Mouse (Mus musculus): Measurements from ENCODE around the gene Stard8. TPM values are rescaled to one million over a fixed set of nuclear protein-coding genes. Genes with fewer than 3 reads are reported as not detected.
"Not testable (repeated sequence)": the region's sequence is repeated elsewhere in the genome, so short reads cannot be mapped to it uniquely, and the experiment has no call there.

Stard8 gene
- polyA plus RNA-seq, 1 experiment from 2014 or later = 3.2 TPM

- Histone ChIP-seq H3K4me1 (replicated peaks) (no peaks in the 10 kb centered on the region), H3K9ac (no peak overlapping the region), H3K27me3 (no peaks in the 10 kb centered on the region), H3K4me3 (replicated peaks) (no peak overlapping the region), H3K4me2 (no peak overlapping the region), H3K36me3 (no peaks in the 10 kb centered on the region), H3K27ac (no peak overlapping the region), H3K9me3 (replicated peaks) (no peaks in the 10 kb centered on the region)
- ATAC-seq (ENCODE audit: low read depth) (no peak), DNase-seq (no peak)
- 73% methylated on average over 8 of the region's 9 CpGs for WGBS (ENCODE audit: insufficient replicate concordance)
Measured at GRCm38 (mm10) chrX:99067671-99068151, 64.7 kb downstream of the Stard8 start.

- no peak overlapping the region for H3K9ac ChIP-seq
- 72% methylated on average over 7 of the region's 7 CpGs for WGBS (ENCODE audit: insufficient replicate concordance)
- H3K4me3 ChIP-seq (replicated peaks) = no peak overlapping the region
- no peak for ATAC-seq (ENCODE audit: low read depth)
- H3K27ac ChIP-seq = no peak overlapping the region
- no peaks in the 10 kb centered on the region for H3K4me1 ChIP-seq (replicated peaks)
- H3K27me3 ChIP-seq = no peaks in the 10 kb centered on the region
- no peaks in the 10 kb centered on the region for H3K36me3 ChIP-seq
- no peak overlapping the region for H3K4me2 ChIP-seq
- no peaks in the 10 kb centered on the region for H3K9me3 ChIP-seq (replicated peaks)
- DNase-seq = no peak
Measured at GRCm38 (mm10) chrX:99071188-99071587, 68.1 kb downstream of the Stard8 start.

GRCm38 (mm10) chrX:99072596-99072995 lies 69.5 kb downstream of the Stard8 start:
- H3K9me3 ChIP-seq (replicated peaks) = no peaks in the 10 kb centered on the region
- H3K36me3 ChIP-seq = no peaks in the 10 kb centered on the region
- no peak overlapping the region for H3K9ac ChIP-seq
- H3K27me3 ChIP-seq = no peaks in the 10 kb centered on the region
- H3K4me3 ChIP-seq (replicated peaks) = no peak overlapping the region
- WGBS (ENCODE audit: insufficient replicate concordance) = 85% methylated on average over 13 of the region's 13 CpGs
- no peak overlapping the region for H3K27ac ChIP-seq
- DNase-seq (no peak), ATAC-seq (ENCODE audit: low read depth) (no peak)
- no peaks in the 10 kb centered on the region for H3K4me1 ChIP-seq (replicated peaks)
- H3K4me2 ChIP-seq = no peak overlapping the region

GRCm38 (mm10) chrX:99075111-99075510 lies 72.1 kb downstream of the Stard8 start:
- no peak overlapping the region for H3K4me3 ChIP-seq (replicated peaks)
- no peak overlapping the region for H3K4me2 ChIP-seq
- ATAC-seq (ENCODE audit: low read depth) (no peak), DNase-seq (no peak)
- H3K27me3 ChIP-seq = no peaks in the 10 kb centered on the region
- no peaks in the 10 kb centered on the region for H3K4me1 ChIP-seq (replicated peaks)
- H3K27ac ChIP-seq = no peak overlapping the region
- H3K36me3 ChIP-seq = no peaks in the 10 kb centered on the region
- H3K9ac ChIP-seq = no peak overlapping the region
- 50% methylated on average over 5 of the region's 5 CpGs for WGBS (ENCODE audit: insufficient replicate concordance)
- H3K9me3 ChIP-seq (replicated peaks) = no peaks in the 10 kb centered on the region

- ATAC-seq (ENCODE audit: low read depth) = no peak
- 51% methylated on average over 4 of the region's 4 CpGs for WGBS (ENCODE audit: insufficient replicate concordance)
- no peaks in the 10 kb centered on the region for H3K36me3 ChIP-seq
- no peak overlapping the region for H3K9ac ChIP-seq
- H3K9me3 ChIP-seq (replicated peaks) = no peaks in the 10 kb centered on the region
- no peak overlapping the region for H3K27ac ChIP-seq
- H3K4me1 ChIP-seq (replicated peaks) = no peaks in the 10 kb centered on the region
- no peaks in the 10 kb centered on the region for H3K27me3 ChIP-seq
- H3K4me2 ChIP-seq = no peak overlapping the region
- no peak for DNase-seq
- no peak overlapping the region for H3K4me3 ChIP-seq (replicated peaks)
Measured at GRCm38 (mm10) chrX:99076460-99076859, 73.4 kb downstream of the Stard8 start.

GRCm38 (mm10) chrX:99078374-99078892 lies 75.4 kb downstream of the Stard8 start:
- H3K9ac ChIP-seq; H3K4me1 ChIP-seq (replicated peaks); H3K36me3 ChIP-seq; H3K27me3 ChIP-seq; H3K27ac ChIP-seq; H3K9me3 ChIP-seq (replicated peaks); H3K4me2 ChIP-seq; H3K4me3 ChIP-seq (replicated peaks); DNase-seq; ATAC-seq (ENCODE audit: low read depth): not testable (repeated sequence)
- 50% methylated on average over 5 of the region's 7 CpGs for WGBS (ENCODE audit: insufficient replicate concordance)

GRCm38 (mm10) chrX:99092704-99093103 lies 89.7 kb downstream of the Stard8 start:
- Histone ChIP-seq H3K9ac (no peak overlapping the region), H3K36me3 (no peaks in the 10 kb centered on the region), H3K4me2 (no peak overlapping the region), H3K27ac (no peak overlapping the region), H3K27me3 (peaks cover 15% of the 10 kb centered on the region; the same call in 1 of the 2 replicates), H3K9me3 (replicated peaks) (no peaks in the 10 kb centered on the region), H3K4me1 (replicated peaks) (no peaks in the 10 kb centered on the region), H3K4me3 (replicated peaks) (no peak overlapping the region)
- no peak for ATAC-seq (ENCODE audit: low read depth)
- no peak for DNase-seq
- 44% methylated on average over 2 of the region's 2 CpGs for WGBS (ENCODE audit: insufficient replicate concordance)

- ATAC-seq (ENCODE audit: low read depth) = peak; percentile 36; the same call in 1 of the 2 replicates
- not testable (repeated sequence) for H3K4me3 ChIP-seq (replicated peaks)
- WGBS (ENCODE audit: insufficient replicate concordance) = 59% methylated on average over 5 of the region's 10 CpGs
Measured at GRCm38 (mm10) chrX:99111088-99111724, 108.2 kb downstream of the Stard8 start.

GRCm38 (mm10) chrX:99119510-99119909 lies 116.5 kb downstream of the Stard8 start:
- DNase-seq (no peak), ATAC-seq (ENCODE audit: low read depth) (no peak)
- H3K9me3 ChIP-seq (replicated peaks) = no peaks in the 10 kb centered on the region
- no peaks in the 10 kb centered on the region for H3K27me3 ChIP-seq
- no peak overlapping the region for H3K9ac ChIP-seq
- WGBS (ENCODE audit: insufficient replicate concordance) = 68% methylated on average over 5 of the region's 5 CpGs
- H3K36me3 ChIP-seq = no peaks in the 10 kb centered on the region
- H3K4me2 ChIP-seq = no peak overlapping the region
- no peaks in the 10 kb centered on the region for H3K4me1 ChIP-seq (replicated peaks)
- H3K4me3 ChIP-seq (replicated peaks) = no peak overlapping the region
- H3K27ac ChIP-seq = no peak overlapping the region

More at GRCm38 (mm10) chrX:99111088-99111724, 108.2 kb downstream of the Stard8 start:
- not testable (repeated sequence) for H3K4me2 ChIP-seq; H3K4me1 ChIP-seq (replicated peaks); H3K36me3 ChIP-seq; H3K9me3 ChIP-seq (replicated peaks); DNase-seq; H3K27me3 ChIP-seq; H3K9ac ChIP-seq; H3K27ac ChIP-seq

Other genes starting within 250 kb of the Stard8 start
- gene Ophn1, start 112.2 kb upstream of the Stard8 start, polyA plus RNA-seq (2015; fragmentation: Nextera tagmentation; extraction: Ambion mirVana) = 2.1 and 2.7 TPM in 2 replicates
- 14.4 and 16.8 TPM in 2 replicates for gene Yipf6, start 66.9 kb upstream of the Stard8 start, polyA plus RNA-seq (2015; fragmentation: Nextera tagmentation; extraction: Ambion mirVana)
- 4.9 and 5.5 TPM in 2 replicates for gene Efnb1, start 132.9 kb downstream of the Stard8 start, polyA plus RNA-seq (2015; fragmentation: Nextera tagmentation; extraction: Ambion mirVana)

All from liver, embryonic 13.5 days (tissue).